Mouse (Mus musculus) embryonic facial prominence, embryonic 13.5 days (tissue): ENCODE results near the gene Mast3. TPM values are rescaled to one million over a fixed set of nuclear protein-coding genes. Genes with fewer than 3 reads are reported as not detected.
A peak's percentile ranks its signal among the peaks of the same experiment; 100 is the strongest.

ENCODE experiments used
- ATAC-seq: fragments of 200-750 bp; cut with Nextera tagmentation; 2 replicates; pipeline ENCODE4 v1.8.0; 2017; ENCODE audit warnings: low read depth; ENCODE audit not compliant: insufficient number of reproducible peaks, insufficient read depth, low FRiP score, low TSS enrichment
- H3K27ac ChIP-seq: fragments of 300-500 bp; sonication (generic); 2 replicates; pipeline ENCODE4 v1.5.1; 2015; ENCODE audit warnings: moderate library complexity, mild to moderate bottlenecking, inconsistent platforms
- H3K27me3 ChIP-seq: fragments of 300-500 bp; sonication (generic); 2 replicates; pipeline ENCODE4 v1.6.1; 2015; ENCODE audit warnings: mild to moderate bottlenecking, inconsistent platforms
- H3K36me3 ChIP-seq: fragments of 300-500 bp; sonication (generic); 2 replicates; pipeline ENCODE4 v1.6.1; 2015; ENCODE audit warnings: mild to moderate bottlenecking, inconsistent platforms
- H3K4me1 ChIP-seq: fragments of 300-500 bp; sonication (generic); 2 replicates; pipeline ENCODE4 v1.6.1; 2015; ENCODE audit warnings: inconsistent platforms
- H3K4me2 ChIP-seq: fragments of 300-500 bp; sonication (generic); 2 replicates; pipeline ENCODE4 v1.6.1; 2015; ENCODE audit warnings: moderate library complexity, mild to moderate bottlenecking, inconsistent platforms
- H3K4me3 ChIP-seq: fragments of 300-500 bp; sonication (generic); 2 replicates; pipeline ENCODE4 v1.5.1; 2015; ENCODE audit warnings: mild to moderate bottlenecking, inconsistent platforms
- H3K9ac ChIP-seq: fragments of 300-500 bp; sonication (generic); 2 replicates; pipeline ENCODE4 v1.6.1; 2015; ENCODE audit warnings: mild to moderate bottlenecking, inconsistent platforms
- H3K9me3 ChIP-seq: fragments of 300-500 bp; sonication (generic); 2 replicates; pipeline ENCODE4 v1.6.1; 2016; ENCODE audit warnings: inconsistent platforms
- WGBS: fragments of 180-500 bp; shearing (Covaris S2); methylation state at CpG from one replicate; pipeline ENCODE4 v1.1.7; 2015; ENCODE audit warnings: mixed read lengths; 5-methylcytosine and 5-hydroxymethylcytosine counted together
- polyA plus RNA-seq: library from polyadenylated mRNA; unstranded; fragments of >200 nt; fragmentation: Nextera tagmentation; extraction: Ambion mirVana; gene quantifications from 2 replicates; pipeline ENCODE4 v1.2.1, GENCODE M21; 2015

Gene Mast3
- polyA plus RNA-seq, 1 experiment from 2014 or later, result 12.5 TPM

DNA sequence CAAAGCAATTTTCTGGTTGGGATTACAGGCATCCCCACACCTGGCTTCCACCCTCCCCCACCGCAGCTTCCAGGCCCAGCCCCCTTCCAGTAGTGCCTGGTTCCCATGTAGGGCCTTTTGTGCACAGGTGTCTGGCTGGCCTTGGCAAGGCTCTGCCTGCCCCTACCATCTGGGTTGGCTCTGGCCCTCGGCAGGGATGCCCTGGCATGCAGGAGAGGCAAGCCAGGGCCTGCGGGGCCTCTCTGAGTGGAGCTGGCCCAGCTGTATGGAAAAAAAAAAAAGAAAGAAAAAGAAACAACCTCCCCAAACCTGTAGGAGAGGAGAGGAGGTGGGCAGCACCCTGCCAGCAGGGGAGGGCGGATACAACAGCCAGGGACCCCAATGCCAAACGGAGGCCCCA, 31.4 kb downstream of the Mast3 start:
- Histone ChIP-seq H3K9ac (peak overlapping the region; percentile 99), H3K4me3 (peak overlapping the region; percentile 7; the same call in 1 of the 2 replicates), H3K4me2 (peak overlapping the region; percentile 83), H3K27me3 (no peaks in the 10 kb centered on the region), H3K4me1 (peaks cover 51% of the 10 kb centered on the region), H3K27ac (peak overlapping the region; percentile 84), H3K36me3 (peaks cover 72% of the 10 kb centered on the region), H3K9me3 (no peaks in the 10 kb centered on the region)
- WGBS, result 59% methylated on average over 5 of the region's 5 CpGs
- ATAC-seq, result no peak

DNA sequence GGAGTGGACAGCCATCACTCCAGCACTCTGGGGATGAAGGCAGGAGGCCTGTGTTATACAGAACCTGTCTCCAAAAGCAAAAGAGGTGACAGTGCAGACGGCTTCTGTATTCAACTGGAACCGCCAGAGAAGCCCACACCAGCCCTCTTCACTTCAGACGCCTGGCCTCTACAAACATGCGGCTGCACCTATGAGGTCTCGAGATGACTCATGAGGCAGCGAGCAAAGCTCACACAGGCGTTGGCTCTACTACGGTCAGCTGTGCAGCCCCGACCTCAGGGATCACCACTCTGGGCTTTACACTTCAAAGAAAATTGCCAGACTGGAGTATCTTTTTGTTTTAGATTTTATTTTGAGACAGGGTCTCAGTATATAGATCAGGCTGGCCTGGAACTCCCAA, 32.0 kb downstream of the Mast3 start:
- ATAC-seq, result no peak
- no peaks in the 10 kb centered on the region for H3K27me3 ChIP-seq
- H3K4me3 ChIP-seq, result no peak overlapping the region
- H3K27ac ChIP-seq, result peak overlapping the region; percentile 84
- peak overlapping the region; percentile 83 for H3K4me2 ChIP-seq
- no peaks in the 10 kb centered on the region for H3K9me3 ChIP-seq
- H3K9ac ChIP-seq, result peak overlapping the region; percentile 99
- H3K36me3 ChIP-seq, result peaks cover 72% of the 10 kb centered on the region
- H3K4me1 ChIP-seq, result peaks cover 46% of the 10 kb centered on the region
- 87% methylated on average over 9 of the region's 9 CpGs for WGBS

- H3K4me3 ChIP-seq, result no peak overlapping the region
- peaks cover 42% of the 10 kb centered on the region for H3K4me1 ChIP-seq
- peaks cover 78% of the 10 kb centered on the region for H3K36me3 ChIP-seq
- no peak overlapping the region for H3K27ac ChIP-seq
- H3K9ac ChIP-seq, result no peak overlapping the region; the same call in 1 of the 2 replicates
- 90% methylated on average over 13 of the region's 13 CpGs for WGBS
- H3K27me3 ChIP-seq, result no peaks in the 10 kb centered on the region
- no peak overlapping the region for H3K4me2 ChIP-seq
- ATAC-seq, result no peak
- no peaks in the 10 kb centered on the region for H3K9me3 ChIP-seq
These were observed 32.8 kb downstream of the Mast3 start for GRCm38 (mm10) chr8:70772075-70772474.

DNA sequence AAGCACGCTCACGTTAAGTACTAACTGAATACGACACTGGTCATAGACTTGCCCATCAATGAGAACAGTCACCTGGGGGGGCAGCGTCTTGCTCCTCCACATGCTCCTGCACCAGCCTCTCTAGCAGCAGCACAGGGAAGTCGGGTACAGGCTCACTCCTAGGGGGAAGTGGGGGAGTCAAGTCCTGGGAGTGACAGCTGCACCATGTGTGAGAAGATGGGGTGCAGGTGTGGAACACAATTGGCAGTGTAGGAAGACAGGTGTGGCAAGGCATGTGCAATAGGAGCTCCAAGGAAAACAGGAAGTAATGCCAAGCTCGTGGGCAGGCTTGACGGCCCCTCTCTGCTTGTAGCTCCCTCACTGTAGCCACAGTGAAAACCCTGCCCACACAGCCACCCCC, 33.6 kb downstream of the Mast3 start:
- no peak overlapping the region for H3K9ac ChIP-seq
- peaks cover 51% of the 10 kb centered on the region for H3K4me1 ChIP-seq
- ATAC-seq, result no peak
- no peak overlapping the region for H3K4me3 ChIP-seq
- peaks cover 78% of the 10 kb centered on the region for H3K36me3 ChIP-seq
- no peaks in the 10 kb centered on the region for H3K27me3 ChIP-seq
- H3K9me3 ChIP-seq, result no peaks in the 10 kb centered on the region
- WGBS, result 87% methylated on average over 7 of the region's 7 CpGs
- H3K4me2 ChIP-seq, result no peak overlapping the region
- H3K27ac ChIP-seq, result no peak overlapping the region

GRCm38 (mm10) chr8:70770748-70771147, 34.1 kb downstream of the Mast3 start:
- H3K4me1 ChIP-seq, result peaks cover 52% of the 10 kb centered on the region
- WGBS, result 93% methylated on average over 13 of the region's 13 CpGs
- no peak for ATAC-seq
- H3K9ac ChIP-seq, result no peak overlapping the region
- H3K36me3 ChIP-seq, result peaks cover 78% of the 10 kb centered on the region
- no peaks in the 10 kb centered on the region for H3K9me3 ChIP-seq
- no peak overlapping the region for H3K4me2 ChIP-seq
- H3K4me3 ChIP-seq, result no peak overlapping the region
- no peaks in the 10 kb centered on the region for H3K27me3 ChIP-seq
- no peak overlapping the region for H3K27ac ChIP-seq

- Histone ChIP-seq H3K4me3 (no peak overlapping the region), H3K9ac (0 out of 2 replicates have a peak overlapping the region, but pooled peaks have one; percentile 21), H3K36me3 (peaks cover 75% of the 10 kb centered on the region), H3K27ac (no peak overlapping the region), H3K27me3 (no peaks in the 10 kb centered on the region), H3K4me1 (peaks cover 49% of the 10 kb centered on the region), H3K9me3 (no peaks in the 10 kb centered on the region), H3K4me2 (no peak overlapping the region)
- WGBS, result 69% methylated on average over 12 of the region's 12 CpGs
- ATAC-seq, result no peak
These were observed 35.0 kb downstream of the Mast3 start for GRCm38 (mm10) chr8:70769858-70770257.

DNA sequence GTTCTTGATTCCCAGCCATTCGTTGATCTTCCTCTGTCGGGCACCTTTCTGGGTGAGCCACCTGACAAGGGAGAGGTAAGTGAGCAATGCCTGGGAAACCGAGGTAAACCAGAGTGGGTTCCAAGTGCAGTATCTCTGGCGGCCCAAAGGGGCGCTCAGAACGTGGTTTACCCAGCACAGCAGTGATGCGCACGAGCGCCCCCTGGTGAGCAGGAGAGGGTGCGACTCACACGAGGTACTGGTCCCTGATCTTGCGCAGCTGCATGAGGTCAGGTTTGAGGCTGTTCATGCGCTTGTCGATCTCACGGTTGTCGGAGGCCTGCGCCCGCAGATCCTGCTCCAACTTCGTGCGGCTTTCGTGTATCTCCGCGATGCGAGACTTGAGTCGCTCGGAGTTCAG, 35.5 kb downstream of the Mast3 start:
- Histone ChIP-seq H3K27me3 (no peaks in the 10 kb centered on the region), H3K9ac (peak overlapping the region; percentile 21; the same call in 1 of the 2 replicates), H3K9me3 (no peaks in the 10 kb centered on the region), H3K4me1 (peaks cover 44% of the 10 kb centered on the region), H3K4me2 (no peak overlapping the region), H3K4me3 (no peak overlapping the region), H3K27ac (no peak overlapping the region), H3K36me3 (peaks cover 70% of the 10 kb centered on the region)
- ATAC-seq, result peak; percentile 39; the same call in 1 of the 2 replicates
- WGBS, result 5% methylated on average over 26 of the region's 26 CpGs

DNA sequence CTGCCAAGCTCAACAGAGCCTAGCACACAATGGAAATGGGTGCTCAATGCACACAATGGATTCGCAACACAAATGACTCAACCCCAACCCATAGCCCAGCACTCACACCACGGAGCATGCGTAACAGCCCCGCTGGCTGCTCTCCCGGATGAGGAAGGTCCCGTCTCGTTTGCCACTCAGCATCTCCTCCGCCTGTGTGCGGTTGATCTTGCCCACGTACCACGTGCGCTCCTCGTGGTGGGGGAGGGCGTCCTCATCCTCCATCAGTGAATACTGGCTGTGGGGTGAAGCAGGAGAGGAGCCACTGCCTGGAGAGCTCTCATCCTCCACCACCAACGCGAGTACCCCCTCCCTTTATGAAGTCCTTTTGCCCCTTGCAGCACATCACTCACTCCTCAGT, 35.9 kb downstream of the Mast3 start:
- no peak overlapping the region for H3K4me3 ChIP-seq
- ATAC-seq, result no peak

GRCm38 (mm10) chr8:70768231-70768776, 36.5 kb downstream of the Mast3 start:
- no peak for ATAC-seq
- Histone ChIP-seq H3K36me3 (peaks cover 67% of the 10 kb centered on the region), H3K4me3 (no peak overlapping the region), H3K27ac (no peak overlapping the region), H3K4me2 (no peak overlapping the region), H3K27me3 (no peaks in the 10 kb centered on the region), H3K9me3 (no peaks in the 10 kb centered on the region), H3K9ac (no peak overlapping the region), H3K4me1 (peaks cover 33% of the 10 kb centered on the region)
- WGBS, result 95% methylated on average over 32 of the region's 32 CpGs

More for the DNA sequence above, 35.9 kb downstream of the Mast3 start:
- H3K27ac ChIP-seq, result no peak overlapping the region
- no peaks in the 10 kb centered on the region for H3K27me3 ChIP-seq
- peaks cover 40% of the 10 kb centered on the region for H3K4me1 ChIP-seq
- 85% methylated on average over 16 of the region's 16 CpGs for WGBS
- H3K36me3 ChIP-seq, result peaks cover 67% of the 10 kb centered on the region
- H3K9me3 ChIP-seq, result no peaks in the 10 kb centered on the region
- H3K9ac ChIP-seq, result no peak overlapping the region
- no peak overlapping the region for H3K4me2 ChIP-seq

DNA sequence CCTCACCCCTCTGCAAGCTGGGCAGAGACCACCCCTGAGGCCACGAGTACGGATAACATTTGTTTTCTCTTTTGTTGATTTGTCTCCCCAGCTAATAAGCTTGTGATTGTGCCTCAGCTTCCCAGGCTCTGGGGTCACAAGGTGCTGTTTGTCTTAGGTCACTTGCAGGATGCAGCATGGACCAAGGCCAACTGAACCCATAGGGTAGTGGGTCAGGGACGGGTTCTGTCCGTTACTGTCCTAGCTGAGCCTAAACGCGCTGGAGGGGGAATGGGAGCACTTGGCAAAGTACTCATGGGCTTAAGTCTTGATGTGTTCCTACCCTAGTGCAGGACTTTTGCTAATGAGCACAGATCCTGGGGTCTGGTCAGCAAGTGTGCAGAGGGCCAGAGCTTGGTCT, 37.4 kb downstream of the Mast3 start:
- Histone ChIP-seq H3K9ac (0 out of 2 replicates have a peak overlapping the region, but pooled peaks have one; percentile 12), H3K36me3 (peaks cover 59% of the 10 kb centered on the region), H3K4me2 (peak overlapping the region; percentile 92; the same call in 1 of the 2 replicates), H3K27me3 (no peaks in the 10 kb centered on the region), H3K27ac (no peak overlapping the region), H3K9me3 (no peaks in the 10 kb centered on the region), H3K4me1 (peaks cover 25% of the 10 kb centered on the region), H3K4me3 (no peak overlapping the region)
- WGBS, result 77% methylated on average over 6 of the region's 6 CpGs
- ATAC-seq, result no peak

GRCm38 (mm10) chr8:70766571-70767440, 38.0 kb downstream of the Mast3 start:
- H3K4me2 ChIP-seq, result peak overlapping the region; percentile 92
- no peaks in the 10 kb centered on the region for H3K27me3 ChIP-seq
- H3K9me3 ChIP-seq, result no peaks in the 10 kb centered on the region
- H3K4me3 ChIP-seq, result peak overlapping the region; percentile 48
- peak; percentile 50; the same call in 1 of the 2 replicates for ATAC-seq
- no peak overlapping the region for H3K27ac ChIP-seq
- peaks cover 25% of the 10 kb centered on the region for H3K4me1 ChIP-seq
- WGBS, result 6% methylated on average over 21 of the region's 21 CpGs
- peak overlapping the region; percentile 72 for H3K9ac ChIP-seq
- peaks cover 52% of the 10 kb centered on the region for H3K36me3 ChIP-seq
